Mouse (Mus musculus): ENCODE measurements around the gene Gm438. TPM values are rescaled to one million over a fixed set of nuclear protein-coding genes. Genes with fewer than 3 reads are reported as not detected.

Gene Gm438
- under 1 TPM in 1 of 2 experiments, not detected in 1; 0.16 TPM for polyA plus RNA-seq (2017; shearing (Covaris generic))

GRCm38 (mm10) chr4:144786483-144786882 lies at the start of gene Gm438:
Gene Gm438 (minus strand): TSS chr4:144786583.

Other genes starting within 250 kb of the Gm438 start
- gene Gm13124, start 221.4 kb downstream of the Gm438 start, polyA plus RNA-seq (2017; shearing (Covaris generic)) = not detected
- not detected for gene Aadacl4, start 172.9 kb downstream of the Gm438 start, polyA plus RNA-seq (2017; shearing (Covaris generic))
- gene Gm436, start 100.2 kb downstream of the Gm438 start, polyA plus RNA-seq (2017; shearing (Covaris generic)) = under 1 TPM in 1 of 2 experiments, not detected in 1; 0.23 TPM
- gene Gm13178, start 65.2 kb downstream of the Gm438 start, polyA plus RNA-seq (2017; shearing (Covaris generic)) = not detected
- gene Dhrs3, start 106.2 kb upstream of the Gm438 start, polyA plus RNA-seq (2017; shearing (Covaris generic)) = 1 to 10 TPM; 7.6 to 7.8 TPM